Mouse (Mus musculus): ENCODE measurements at regions not wholly inside any gene's neighbourhood (a gene's known extent, or its start where the extent isn't known, plus 50 kb on each side); places are given as distances from the start of the nearest gene placed in this dataset.
"Not testable (repeated sequence)": the region's sequence is repeated elsewhere in the genome, so short reads cannot be mapped to it uniquely, and the experiment has no call there.

DNA sequence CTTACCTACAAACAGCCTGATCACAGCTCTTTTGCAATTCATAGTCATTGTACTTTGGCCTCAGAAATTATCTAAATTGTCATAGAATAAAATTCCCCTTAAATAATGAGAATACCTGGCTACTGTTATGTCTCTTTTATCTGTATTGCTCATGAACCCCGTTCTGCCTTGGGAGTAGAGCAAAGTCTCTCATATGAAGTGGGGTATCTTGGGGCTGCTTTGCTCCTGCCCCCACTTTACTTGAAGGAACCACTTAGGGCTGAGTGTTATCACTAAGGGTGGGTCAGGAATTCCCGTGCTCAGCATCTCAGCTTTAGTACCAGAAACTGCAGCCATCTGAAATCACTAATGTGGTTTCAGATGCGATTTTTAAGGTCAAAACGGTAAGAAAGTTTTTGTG, 170.3 kb upstream of the Sdr16c6 start:
- H3K27ac ChIP-seq (ENCODE audit: low read length), result no peak overlapping the region
- no peak overlapping the region for H3K4me3 ChIP-seq (ENCODE audit: low read depth, low read length)
- H3K4me2 ChIP-seq (replicated peaks; ENCODE audit: low read depth, low read length), result no peak overlapping the region
- ATAC-seq (ENCODE audit: insufficient number of reproducible peaks, insufficient read depth, low FRiP score, low read depth), result no peak
- H3K9ac ChIP-seq (replicated peaks; ENCODE audit: low read depth, low read length), result no peak overlapping the region
- H3K27me3 ChIP-seq (ENCODE audit: control insufficient read depth, insufficient read depth, low read length), result no peaks in the 10 kb centered on the region
- no peaks in the 10 kb centered on the region for H3K36me3 ChIP-seq (ENCODE audit: control insufficient read depth, insufficient read depth, low read length)
- H3K4me1 ChIP-seq (ENCODE audit: control insufficient read depth, insufficient read depth, low read length), result no peaks in the 10 kb centered on the region
- 44% methylated on average over 4 of the region's 4 CpGs for WGBS
- peaks cover 3% of the 10 kb centered on the region; the same call in 1 of the 2 replicates for H3K9me3 ChIP-seq (ENCODE audit: control insufficient read depth, low read depth, low read length)

DNA sequence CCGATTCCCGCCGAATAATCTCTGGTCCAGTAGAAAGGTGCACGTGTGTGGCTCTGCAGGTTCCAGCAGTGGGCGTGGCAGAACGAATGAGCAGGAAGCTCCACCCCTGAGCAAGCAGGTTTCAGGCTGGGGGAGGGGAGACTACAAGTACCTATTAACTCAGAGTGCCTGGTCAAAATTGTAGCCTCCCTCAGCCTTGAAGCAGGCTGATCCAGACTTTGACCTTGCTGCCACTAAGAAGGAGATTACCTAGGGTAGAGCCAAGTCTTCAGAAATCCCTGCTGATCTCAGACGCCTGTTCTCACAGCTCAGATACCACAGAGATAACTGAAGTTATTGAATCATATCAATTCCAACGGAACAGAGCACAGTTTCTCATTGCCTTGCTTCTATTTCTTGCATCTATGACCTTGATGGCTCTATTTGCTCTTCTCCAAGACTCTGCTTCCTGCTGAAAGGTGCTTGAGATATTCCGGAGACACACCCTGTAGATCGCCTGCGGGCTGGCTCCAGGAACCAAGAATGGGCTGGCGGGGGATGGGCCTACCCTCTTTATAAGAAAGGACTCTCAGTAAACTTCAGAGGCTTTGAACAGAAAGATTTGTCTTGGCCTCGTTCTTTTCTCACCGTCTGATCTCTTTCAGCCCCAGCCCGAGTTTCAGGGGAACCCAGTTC, 165.1 kb upstream of the Sdr16c6 start:
- not testable (repeated sequence) for H3K4me3 ChIP-seq (ENCODE audit: low read depth, low read length); H3K27me3 ChIP-seq (ENCODE audit: control insufficient read depth, insufficient read depth, low read length); H3K9me3 ChIP-seq (ENCODE audit: control insufficient read depth, low read depth, low read length); H3K9ac ChIP-seq (replicated peaks; ENCODE audit: low read depth, low read length); H3K4me2 ChIP-seq (replicated peaks; ENCODE audit: low read depth, low read length); H3K4me1 ChIP-seq (ENCODE audit: control insufficient read depth, insufficient read depth, low read length); ATAC-seq (ENCODE audit: insufficient number of reproducible peaks, insufficient read depth, low FRiP score, low read depth); H3K36me3 ChIP-seq (ENCODE audit: control insufficient read depth, insufficient read depth, low read length); H3K27ac ChIP-seq (ENCODE audit: low read length)
- WGBS, result 81% methylated on average over 15 of the region's 15 CpGs

DNA sequence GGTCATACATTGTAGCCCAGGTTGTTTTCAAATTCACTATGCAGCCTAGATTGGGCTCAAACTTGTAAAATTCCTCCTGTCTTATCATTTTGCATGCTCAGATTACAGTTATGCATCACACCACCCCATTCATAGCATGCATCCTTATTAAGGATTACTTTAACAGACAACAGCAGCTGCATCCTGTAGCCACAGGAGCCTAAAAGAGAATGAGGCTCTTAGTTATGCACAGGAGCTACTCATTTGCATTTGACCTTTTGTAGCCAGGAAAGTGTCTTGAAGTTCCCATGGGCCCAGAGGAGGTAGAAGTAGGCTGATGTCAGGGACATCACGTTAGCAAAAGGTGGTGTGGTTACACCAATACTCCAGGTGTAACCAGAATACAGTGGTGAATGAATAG, 148.9 kb upstream of the Sdr16c6 start:
- Histone ChIP-seq H3K27me3 (ENCODE audit: control insufficient read depth, insufficient read depth, low read length) (no peaks in the 10 kb centered on the region), H3K4me1 (ENCODE audit: control insufficient read depth, insufficient read depth, low read length) (no peaks in the 10 kb centered on the region), H3K9ac (replicated peaks; ENCODE audit: low read depth, low read length) (no peak overlapping the region), H3K27ac (ENCODE audit: low read length) (no peak overlapping the region), H3K4me3 (ENCODE audit: low read depth, low read length) (no peak overlapping the region), H3K36me3 (ENCODE audit: control insufficient read depth, insufficient read depth, low read length) (no peaks in the 10 kb centered on the region), H3K4me2 (replicated peaks; ENCODE audit: low read depth, low read length) (no peak overlapping the region), H3K9me3 (ENCODE audit: control insufficient read depth, low read depth, low read length) (no peaks in the 10 kb centered on the region)
- 29% methylated on average over 1 of the region's 1 CpGs for WGBS
- no peak for ATAC-seq (ENCODE audit: insufficient number of reproducible peaks, insufficient read depth, low FRiP score, low read depth)

DNA sequence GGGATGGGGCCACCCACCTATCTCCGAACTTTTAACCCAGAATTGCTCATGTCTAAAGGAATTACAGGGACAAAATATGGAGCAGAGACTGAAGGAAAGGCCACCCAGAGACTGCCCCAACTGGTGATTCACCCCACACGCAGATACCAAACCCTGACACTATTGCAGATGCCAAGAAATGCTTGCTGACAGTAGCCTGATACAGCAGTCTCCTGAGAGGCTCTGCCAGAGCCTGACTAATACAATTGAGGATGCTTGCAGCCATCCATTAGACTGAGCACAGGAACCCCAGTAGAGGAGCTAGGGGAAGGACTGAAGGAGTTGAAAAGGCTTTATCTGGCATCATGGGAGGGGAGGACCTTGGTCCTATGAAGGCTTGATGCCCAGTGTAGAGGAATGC, 142.4 kb upstream of the Sdr16c6 start:
- Histone ChIP-seq H3K9ac (replicated peaks; ENCODE audit: low read depth, low read length) (no peak overlapping the region), H3K27me3 (ENCODE audit: control insufficient read depth, insufficient read depth, low read length) (no peaks in the 10 kb centered on the region), H3K4me2 (replicated peaks; ENCODE audit: low read depth, low read length) (no peak overlapping the region), H3K27ac (ENCODE audit: low read length) (no peak overlapping the region), H3K4me3 (ENCODE audit: low read depth, low read length) (no peak overlapping the region), H3K36me3 (ENCODE audit: control insufficient read depth, insufficient read depth, low read length) (no peaks in the 10 kb centered on the region), H3K9me3 (ENCODE audit: control insufficient read depth, low read depth, low read length) (no peaks in the 10 kb centered on the region), H3K4me1 (ENCODE audit: control insufficient read depth, insufficient read depth, low read length) (no peaks in the 10 kb centered on the region)
- ATAC-seq (ENCODE audit: insufficient number of reproducible peaks, insufficient read depth, low FRiP score, low read depth), result no peak
- 75% methylated on average over 2 of the region's 2 CpGs for WGBS

DNA sequence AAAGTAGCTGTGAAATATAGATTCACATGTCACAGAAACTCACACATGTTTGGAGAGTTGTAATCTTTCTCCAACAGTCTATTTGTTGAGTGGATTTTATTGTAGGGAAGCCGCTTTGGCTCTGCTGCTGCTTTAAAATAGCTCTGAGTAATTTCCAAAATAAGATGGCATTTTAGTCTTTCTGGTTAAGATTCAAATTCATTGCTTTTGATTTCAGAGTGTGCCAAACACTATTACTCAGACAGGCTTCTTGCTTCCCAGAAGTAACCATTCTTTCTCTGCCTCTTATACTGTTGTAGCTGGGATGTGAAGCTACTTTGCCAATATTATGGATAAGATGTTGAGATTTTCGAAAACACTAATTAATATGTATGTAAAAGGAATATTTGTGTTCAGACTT, 134.6 kb upstream of the Sdr16c6 start:
- H3K4me2 ChIP-seq (replicated peaks; ENCODE audit: low read depth, low read length), result no peak overlapping the region
- no peaks in the 10 kb centered on the region for H3K9me3 ChIP-seq (ENCODE audit: control insufficient read depth, low read depth, low read length)
- no peak overlapping the region for H3K27ac ChIP-seq (ENCODE audit: low read length)
- H3K27me3 ChIP-seq (ENCODE audit: control insufficient read depth, insufficient read depth, low read length), result no peaks in the 10 kb centered on the region
- 81% methylated on average over 2 of the region's 2 CpGs for WGBS
- H3K9ac ChIP-seq (replicated peaks; ENCODE audit: low read depth, low read length), result no peak overlapping the region
- no peaks in the 10 kb centered on the region for H3K4me1 ChIP-seq (ENCODE audit: control insufficient read depth, insufficient read depth, low read length)
- H3K4me3 ChIP-seq (ENCODE audit: low read depth, low read length), result no peak overlapping the region
- H3K36me3 ChIP-seq (ENCODE audit: control insufficient read depth, insufficient read depth, low read length), result no peaks in the 10 kb centered on the region
- ATAC-seq (ENCODE audit: insufficient number of reproducible peaks, insufficient read depth, low FRiP score, low read depth), result no peak

DNA sequence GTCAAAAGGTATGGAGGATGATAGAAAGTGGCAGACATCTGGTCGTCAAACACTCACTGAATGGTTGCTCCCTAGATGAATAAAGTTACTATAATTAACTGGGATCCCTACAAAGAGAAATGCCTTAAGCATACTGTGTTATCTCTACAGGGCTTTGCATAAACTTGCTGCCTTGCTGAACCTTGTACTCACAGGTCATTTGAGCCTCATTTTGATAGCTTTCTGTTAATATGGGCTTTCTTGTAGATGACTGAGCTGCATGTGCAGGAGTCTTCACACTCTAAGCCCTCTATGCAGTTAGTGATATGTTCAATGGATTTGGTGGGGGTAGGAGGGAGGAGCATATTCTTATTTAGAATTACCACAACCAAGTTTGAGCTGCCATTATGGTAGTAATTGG, 127.8 kb upstream of the Sdr16c6 start:
- Histone ChIP-seq H3K27ac (ENCODE audit: low read length) (no peak overlapping the region), H3K9ac (replicated peaks; ENCODE audit: low read depth, low read length) (no peak overlapping the region), H3K27me3 (ENCODE audit: control insufficient read depth, insufficient read depth, low read length) (no peaks in the 10 kb centered on the region), H3K4me2 (replicated peaks; ENCODE audit: low read depth, low read length) (no peak overlapping the region), H3K9me3 (ENCODE audit: control insufficient read depth, low read depth, low read length) (no peaks in the 10 kb centered on the region), H3K4me3 (ENCODE audit: low read depth, low read length) (no peak overlapping the region), H3K4me1 (ENCODE audit: control insufficient read depth, insufficient read depth, low read length) (no peaks in the 10 kb centered on the region), H3K36me3 (ENCODE audit: control insufficient read depth, insufficient read depth, low read length) (no peaks in the 10 kb centered on the region)
- 42% methylated on average over 1 of the region's 1 CpGs for WGBS
- no peak for ATAC-seq (ENCODE audit: insufficient number of reproducible peaks, insufficient read depth, low FRiP score, low read depth)

GRCm38 (mm10) chr4:4199309-4199708, 122.0 kb upstream of the Sdr16c6 start:
- Histone ChIP-seq H3K27me3 (ENCODE audit: control insufficient read depth, insufficient read depth, low read length) (no peaks in the 10 kb centered on the region), H3K4me2 (replicated peaks; ENCODE audit: low read depth, low read length) (no peak overlapping the region), H3K4me3 (ENCODE audit: low read depth, low read length) (no peak overlapping the region), H3K9ac (replicated peaks; ENCODE audit: low read depth, low read length) (no peak overlapping the region), H3K9me3 (ENCODE audit: control insufficient read depth, low read depth, low read length) (no peaks in the 10 kb centered on the region), H3K36me3 (ENCODE audit: control insufficient read depth, insufficient read depth, low read length) (no peaks in the 10 kb centered on the region), H3K4me1 (ENCODE audit: control insufficient read depth, insufficient read depth, low read length) (peaks cover 5% of the 10 kb centered on the region), H3K27ac (ENCODE audit: low read length) (no peak overlapping the region)
- ATAC-seq (ENCODE audit: insufficient number of reproducible peaks, insufficient read depth, low FRiP score, low read depth), result no peak
- 62% methylated on average over 2 of the region's 2 CpGs for WGBS

- Histone ChIP-seq H3K9ac (replicated peaks; ENCODE audit: low read depth, low read length) (no peak overlapping the region), H3K4me2 (replicated peaks; ENCODE audit: low read depth, low read length) (no peak overlapping the region), H3K9me3 (ENCODE audit: control insufficient read depth, low read depth, low read length) (no peaks in the 10 kb centered on the region), H3K4me1 (ENCODE audit: control insufficient read depth, insufficient read depth, low read length) (peaks cover 5% of the 10 kb centered on the region), H3K36me3 (ENCODE audit: control insufficient read depth, insufficient read depth, low read length) (no peaks in the 10 kb centered on the region), H3K27me3 (ENCODE audit: control insufficient read depth, insufficient read depth, low read length) (no peaks in the 10 kb centered on the region), H3K4me3 (ENCODE audit: low read depth, low read length) (no peak overlapping the region), H3K27ac (ENCODE audit: low read length) (no peak overlapping the region)
- WGBS, result 63% methylated on average over 2 of the region's 2 CpGs
- ATAC-seq (ENCODE audit: insufficient number of reproducible peaks, insufficient read depth, low FRiP score, low read depth), result no peak
Observed at GRCm38 (mm10) chr4:4195834-4196233, 118.5 kb upstream of the Sdr16c6 start.

DNA sequence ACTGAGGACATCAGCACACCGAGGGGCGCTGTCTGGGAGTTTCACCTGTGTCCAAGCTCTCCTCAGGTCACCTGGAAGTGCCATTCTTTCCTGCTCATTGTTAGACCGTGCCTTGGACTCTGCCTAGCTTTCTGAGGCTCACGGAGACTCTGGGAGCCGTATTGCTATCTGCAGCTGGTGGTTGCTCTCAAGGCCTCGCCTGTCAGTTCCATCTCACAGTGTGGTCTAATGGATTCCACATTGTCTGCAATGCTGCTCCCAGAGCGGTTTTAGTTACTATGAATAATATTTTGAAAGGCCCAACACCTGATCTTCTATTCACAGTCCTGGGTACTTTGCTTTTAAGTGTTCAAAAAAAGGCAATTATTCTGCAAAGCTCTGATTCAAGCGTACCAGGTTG, 117.9 kb upstream of the Sdr16c6 start:
- peaks cover 5% of the 10 kb centered on the region for H3K4me1 ChIP-seq (ENCODE audit: control insufficient read depth, insufficient read depth, low read length)
- 53% methylated on average over 8 of the region's 8 CpGs for WGBS
- H3K27ac ChIP-seq (ENCODE audit: low read length), result no peak overlapping the region
- no peak overlapping the region for H3K4me3 ChIP-seq (ENCODE audit: low read depth, low read length)
- no peak for ATAC-seq (ENCODE audit: insufficient number of reproducible peaks, insufficient read depth, low FRiP score, low read depth)
- H3K9ac ChIP-seq (replicated peaks; ENCODE audit: low read depth, low read length), result no peak overlapping the region
- no peaks in the 10 kb centered on the region for H3K36me3 ChIP-seq (ENCODE audit: control insufficient read depth, insufficient read depth, low read length)
- no peak overlapping the region for H3K4me2 ChIP-seq (replicated peaks; ENCODE audit: low read depth, low read length)
- H3K9me3 ChIP-seq (ENCODE audit: control insufficient read depth, low read depth, low read length), result no peaks in the 10 kb centered on the region
- no peaks in the 10 kb centered on the region for H3K27me3 ChIP-seq (ENCODE audit: control insufficient read depth, insufficient read depth, low read length)
